Mouse (Mus musculus) erythroblast, embryonic 14.5 days (primary cell): Measurements from ENCODE around the gene Cd300c.

Experiments
- GATA1 ChIP-seq: IDR thresholded peaks from 2 replicates; pipeline ENCODE4 v1.6.1; 2012; ENCODE audit warnings: low read length, inconsistent platforms, mixed read lengths
- TAL1 ChIP-seq: IDR thresholded peaks from 3 replicates; pipeline ENCODE4 v1.6.1; 2012; ENCODE audit warnings: low read length, inconsistent platforms, mixed read lengths

- TF ChIP-seq GATA1 (no peak), TAL1 (no peak)
Observed at GRCm38 (mm10) chr11:114934144-114934543, 34.8 kb downstream of the Cd300c start, which contains the start of gene Cd300lb.
